Mouse (Mus musculus) ES-Bruce4 (cell line): ENCODE measurements at regions not wholly inside any gene's neighbourhood (a gene's known extent, or its start where the extent isn't known, plus 50 kb on each side); places are given as distances from the start of the nearest gene placed in this dataset.

Source experiments
- CTCF ChIP-seq: IDR thresholded peaks from one replicate; pipeline ENCODE4 v1.8.1; 2011; ENCODE audit warnings: low read depth, low read length
- EP300 ChIP-seq: IDR thresholded peaks from 2 replicates; pipeline ENCODE4 v1.6.1; 2011; ENCODE audit warnings: low read depth, low read length; ENCODE audit not compliant: insufficient read depth
- POLR2A ChIP-seq: IDR thresholded peaks from one replicate; pipeline ENCODE4 v1.8.1; 2011; ENCODE audit warnings: low read length; ENCODE audit not compliant: insufficient read depth

DNA sequence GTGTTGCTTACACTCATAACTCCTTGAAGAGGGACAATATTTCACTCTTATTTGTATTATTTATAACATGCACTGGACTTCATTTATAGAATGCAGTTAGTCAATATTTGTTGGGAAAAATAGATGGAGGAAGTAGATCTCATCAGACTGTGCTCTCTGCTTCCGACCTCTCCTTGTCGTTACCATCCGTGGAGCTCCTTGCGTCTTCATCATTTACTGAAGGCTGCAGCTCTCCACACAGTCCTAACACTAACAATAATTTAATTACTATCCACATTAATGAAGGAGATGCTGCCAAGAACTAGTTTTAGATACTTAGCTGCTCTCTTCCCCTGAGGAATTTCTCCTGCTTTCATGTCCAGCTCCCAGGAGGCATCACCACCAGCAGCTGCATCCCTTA is 80.4 kb upstream of the Spon1 start:
- TF ChIP-seq POLR2A (no peak), EP300 (no peak), CTCF (no peak)
